Mouse (Mus musculus) G1E (cell line): ENCODE measurements around the gene Ccdc148. TPM values are rescaled to one million over a fixed set of nuclear protein-coding genes. Genes with fewer than 3 reads are reported as not detected.

ENCODE experiments used
- ATAC-seq: 2 replicates; pipeline ENCODE4 v1.8.0; 2016; ENCODE audit warnings: mild to moderate bottlenecking; ENCODE audit not compliant: insufficient number of reproducible peaks, poor library complexity, low FRiP score, severe bottlenecking; ENCODE audit errors: extremely low read depth
- DNase-seq: peaks from one replicate; pipeline ENCODE4 v3.0.0; 2012; ENCODE audit warnings: low spot score
- H3K27me3 ChIP-seq: 2 replicates; pipeline ENCODE4 v1.6.1; 2012; ENCODE audit warnings: mild to moderate bottlenecking, low read length, inconsistent platforms; ENCODE audit not compliant: insufficient read depth
- H3K36me3 ChIP-seq: replicated peaks from 2 replicates; pipeline ENCODE3; 2012; ENCODE audit warnings: mild to moderate bottlenecking, inconsistent platforms
- H3K4me1 ChIP-seq: 2 replicates; pipeline ENCODE4 v1.6.1; 2012; ENCODE audit warnings: low read depth, low read length, inconsistent platforms, mixed read lengths; ENCODE audit not compliant: insufficient read depth
- H3K4me3 ChIP-seq: 2 replicates; pipeline ENCODE4 v1.5.1; 2012; ENCODE audit warnings: low read depth, mild to moderate bottlenecking, inconsistent platforms, low read length, moderate library complexity, mixed read lengths
- H3K9me3 ChIP-seq: replicated peaks from 2 replicates; pipeline ENCODE4 v1.6.1; 2012; ENCODE audit warnings: inconsistent platforms
- CTCF ChIP-seq: IDR thresholded peaks from 2 replicates; pipeline ENCODE4 v1.5.1; 2012; ENCODE audit warnings: low read depth, low read length, inconsistent platforms, mixed read lengths
- GATA1 ChIP-seq: IDR thresholded peaks from 2 replicates; pipeline ENCODE4 v1.6.1; 2012; ENCODE audit warnings: borderline replicate concordance, low read length, inconsistent platforms, mixed read lengths
- GATA2 ChIP-seq: IDR thresholded peaks from 2 replicates; pipeline ENCODE4 v1.6.1; 2012; ENCODE audit warnings: low read depth, low read length, inconsistent platforms, borderline replicate concordance
- POLR2AphosphoS5 ChIP-seq: IDR thresholded peaks from 2 replicates; pipeline ENCODE4 v1.6.1; 2012; ENCODE audit warnings: low read depth, low read length, inconsistent platforms; ENCODE audit not compliant: insufficient replicate concordance
- TAL1 ChIP-seq: conservative IDR thresholded peaks from 2 replicates; pipeline ENCODE4 v1.6.1; 2012; ENCODE audit warnings: low read depth, low read length, inconsistent platforms, mixed read lengths
- polyA plus RNA-seq: library from polyadenylated mRNA; stranded (reverse); fragments of >175 nt; gene quantifications from 2 replicates; pipeline ENCODE4 v1.2.3, GENCODE M21; 2012
- total RNA-seq, 2 experiments: library from RNA; stranded (forward) in 1 of 2; stranded (reverse) in 1 of 2; fragments of 200-1000 nt in 1 of 2; fragments of >200 nt in 1 of 2; fragmentation: Nextera tagmentation in 1 of 2; gene quantifications; 2 replicates each; pipeline ENCODE4 v1.2.3; 2014 to 2017

The Ccdc148 gene
- total and polyA plus RNA-seq, 3 experiments: 0.22 TPM; not detected in 2

DNA sequence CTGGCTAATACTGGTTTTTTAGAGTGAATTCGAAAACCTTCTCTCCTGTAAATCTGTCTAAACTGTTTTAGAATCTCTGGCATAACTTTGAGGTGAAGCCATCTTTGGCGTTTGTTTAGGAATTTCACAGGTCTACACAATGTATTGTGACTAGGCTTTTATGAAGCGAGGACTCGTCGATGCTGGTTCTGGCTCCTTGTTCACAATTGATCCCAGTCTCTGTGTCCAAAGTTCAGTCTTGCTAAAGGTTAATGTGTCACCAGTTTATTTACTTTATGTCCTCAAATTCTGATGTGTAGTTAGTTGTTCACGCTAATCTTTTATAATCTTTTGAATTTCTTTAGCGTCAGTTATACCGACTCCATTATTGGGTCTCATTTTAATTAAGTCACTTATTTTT lies 29.4 kb downstream of the Ccdc148 start:
- no peak overlapping the region for H3K4me3 ChIP-seq
- no peaks in the 10 kb centered on the region for H3K4me1 ChIP-seq
- TF ChIP-seq POLR2AphosphoS5 (no peak), GATA1 (no peak), CTCF (no peak), GATA2 (no peak), TAL1 (no peak)
- ATAC-seq (no peak), DNase-seq (no peak)
- H3K36me3 ChIP-seq: no peaks in the 10 kb centered on the region
- H3K27me3 ChIP-seq: peaks cover 8% of the 10 kb centered on the region
- H3K9me3 ChIP-seq: no peaks in the 10 kb centered on the region

DNA sequence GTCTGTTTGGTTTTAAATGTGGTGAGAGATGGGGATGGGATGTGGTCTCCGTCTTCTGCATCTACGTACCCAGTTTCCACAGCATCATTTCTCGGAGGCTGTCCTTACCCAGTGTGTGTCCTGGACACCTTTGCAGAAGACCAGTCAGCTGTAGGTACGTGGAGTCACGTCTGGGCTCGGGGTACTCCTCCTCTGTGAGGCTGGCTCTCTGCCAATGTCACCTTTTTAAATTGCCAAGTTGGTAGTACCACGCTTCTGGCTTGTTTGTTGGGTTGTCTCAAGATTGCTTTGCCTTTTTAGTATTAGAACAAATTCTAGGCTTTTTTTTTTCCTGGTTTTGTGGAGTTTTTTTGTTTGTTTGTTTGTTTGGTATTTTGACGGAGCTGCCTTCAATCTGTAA lies 30.7 kb downstream of the Ccdc148 start:
- Histone ChIP-seq H3K27me3 (peaks cover 5% of the 10 kb centered on the region), H3K36me3 (no peaks in the 10 kb centered on the region), H3K9me3 (no peaks in the 10 kb centered on the region), H3K4me3 (no peak overlapping the region), H3K4me1 (no peaks in the 10 kb centered on the region)
- DNase-seq (no peak), ATAC-seq (no peak)
- TF ChIP-seq TAL1 (no peak), GATA2 (no peak), POLR2AphosphoS5 (no peak), GATA1 (no peak)

DNA sequence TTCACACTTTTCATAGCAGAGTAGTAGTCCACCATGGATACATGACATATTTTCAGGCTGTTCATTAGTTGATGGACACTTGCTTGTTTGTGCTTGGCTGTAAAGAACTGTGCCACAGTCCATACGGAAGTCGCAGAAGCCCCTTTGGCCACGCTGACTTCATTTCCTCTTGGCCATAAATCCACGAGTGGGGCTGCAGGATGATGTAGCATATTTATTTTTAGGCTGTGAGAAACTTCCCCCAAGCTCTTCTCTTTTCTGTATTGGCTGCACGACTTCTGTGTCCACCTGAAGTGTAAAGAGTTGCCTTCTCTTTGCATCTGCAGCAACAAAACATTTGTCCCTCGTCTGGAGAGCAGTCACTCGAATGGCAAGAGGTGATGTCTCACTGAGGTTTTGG lies 31.5 kb downstream of the Ccdc148 start:
- peaks cover 5% of the 10 kb centered on the region for H3K27me3 ChIP-seq
- H3K36me3 ChIP-seq: no peaks in the 10 kb centered on the region
- TF ChIP-seq POLR2AphosphoS5 (no peak), GATA1 (no peak), GATA2 (no peak), TAL1 (no peak), CTCF (no peak)
- no peak overlapping the region for H3K4me3 ChIP-seq
- ATAC-seq (no peak), DNase-seq (no peak)
- H3K4me1 ChIP-seq: no peaks in the 10 kb centered on the region
- H3K9me3 ChIP-seq: no peaks in the 10 kb centered on the region

DNA sequence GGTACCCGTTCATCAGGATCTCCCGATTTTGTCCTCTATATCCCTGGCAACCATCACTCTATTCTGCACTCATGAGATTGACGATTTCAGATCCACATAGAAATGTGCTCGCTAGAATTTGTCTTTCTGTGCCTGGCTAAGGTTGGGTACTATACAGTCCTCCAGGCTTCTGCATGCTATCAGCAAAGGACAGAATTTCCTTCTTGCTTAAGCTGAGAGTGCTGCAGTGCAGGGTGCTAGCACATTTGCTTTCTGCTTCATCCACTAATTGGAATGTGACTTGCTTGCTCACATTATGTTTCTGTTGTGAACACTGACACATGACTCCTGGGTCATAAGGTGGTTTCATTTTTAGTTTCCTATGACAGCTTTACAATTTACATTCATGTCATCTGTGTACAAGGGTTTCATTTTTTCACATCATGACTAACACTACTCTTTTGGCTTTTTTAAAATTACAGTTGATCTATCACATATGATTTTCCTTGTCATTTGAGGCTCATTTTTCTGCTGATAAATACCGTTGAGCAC lies 104.8 kb downstream of the Ccdc148 start:
- no peak; the same call in 1 of the 2 replicates for ATAC-seq
- H3K27me3 ChIP-seq: no peaks in the 10 kb centered on the region
- no peaks in the 10 kb centered on the region for H3K36me3 ChIP-seq
- H3K4me3 ChIP-seq: no peak overlapping the region
- no peaks in the 10 kb centered on the region for H3K4me1 ChIP-seq
- no peak for DNase-seq
- TF ChIP-seq POLR2AphosphoS5: no peak
- no peak for TF ChIP-seq TAL1
- no peak for TF ChIP-seq GATA2
- TF ChIP-seq CTCF: no peak
- TF ChIP-seq GATA1: no peak
- no peaks in the 10 kb centered on the region for H3K9me3 ChIP-seq

DNA sequence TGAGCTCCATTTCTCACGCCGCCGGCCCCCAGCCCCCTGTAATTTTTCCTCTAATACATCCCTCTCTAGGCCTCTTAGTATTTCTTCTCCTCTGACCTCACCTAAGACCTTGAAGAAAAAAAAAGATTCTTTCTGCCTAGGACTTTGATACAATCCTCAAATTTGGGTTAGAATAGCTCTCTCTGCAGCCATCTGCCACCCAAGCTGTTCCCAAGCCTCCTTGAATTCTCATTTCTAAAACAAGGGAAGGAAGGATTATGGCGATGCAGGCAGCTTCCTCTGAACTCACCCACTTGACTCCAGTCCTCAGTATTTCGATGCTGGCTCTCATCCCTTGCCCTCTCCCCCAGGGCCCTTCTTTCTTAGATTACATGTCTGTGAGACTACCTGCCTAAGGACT lies 106.1 kb downstream of the Ccdc148 start:
- H3K36me3 ChIP-seq: no peaks in the 10 kb centered on the region
- H3K4me3 ChIP-seq: no peak overlapping the region
- no peak for ATAC-seq
- TF ChIP-seq POLR2AphosphoS5 (no peak), CTCF (no peak), GATA2 (no peak), TAL1 (no peak), GATA1 (no peak)
- no peak for DNase-seq
- H3K4me1 ChIP-seq: no peaks in the 10 kb centered on the region
- H3K9me3 ChIP-seq: no peaks in the 10 kb centered on the region
- H3K27me3 ChIP-seq: no peaks in the 10 kb centered on the region

DNA sequence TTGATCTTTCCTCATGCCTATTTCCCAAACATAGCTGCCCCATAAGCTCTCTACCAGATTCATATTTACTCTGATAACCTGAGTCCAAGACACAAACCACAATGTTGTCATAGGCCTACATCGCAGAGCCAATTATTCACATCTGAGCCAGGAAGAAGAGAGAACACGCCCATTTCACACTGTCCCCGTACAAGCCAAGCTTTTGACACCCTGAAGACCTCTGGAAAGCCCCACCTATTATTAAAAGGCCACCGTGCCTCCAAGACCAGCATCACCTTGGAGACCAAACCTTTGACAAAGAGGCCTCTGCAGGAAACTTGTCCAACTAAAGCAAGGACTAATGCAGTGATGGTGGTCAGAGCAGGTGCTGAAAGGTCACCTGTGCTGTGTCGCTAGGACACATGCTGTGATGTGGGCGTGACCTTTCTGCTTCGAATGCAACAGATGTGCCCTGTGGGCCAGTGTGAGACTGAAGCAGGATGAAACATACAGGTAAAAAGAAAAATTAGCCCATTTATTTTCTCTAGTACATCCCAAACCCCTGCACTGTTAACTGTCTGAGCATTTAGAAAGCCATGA lies 106.9 kb downstream of the Ccdc148 start:
- Histone ChIP-seq H3K9me3 (no peaks in the 10 kb centered on the region), H3K4me3 (no peak overlapping the region), H3K36me3 (no peaks in the 10 kb centered on the region), H3K27me3 (no peaks in the 10 kb centered on the region), H3K4me1 (no peaks in the 10 kb centered on the region)
- TF ChIP-seq GATA2 (no peak), GATA1 (no peak), POLR2AphosphoS5 (no peak), TAL1 (no peak), CTCF (no peak)
- DNase-seq: no peak
- no peak for ATAC-seq
